11 mouse cellular contexts compared by ENCODE assay signal in the genomic region with DNA sequence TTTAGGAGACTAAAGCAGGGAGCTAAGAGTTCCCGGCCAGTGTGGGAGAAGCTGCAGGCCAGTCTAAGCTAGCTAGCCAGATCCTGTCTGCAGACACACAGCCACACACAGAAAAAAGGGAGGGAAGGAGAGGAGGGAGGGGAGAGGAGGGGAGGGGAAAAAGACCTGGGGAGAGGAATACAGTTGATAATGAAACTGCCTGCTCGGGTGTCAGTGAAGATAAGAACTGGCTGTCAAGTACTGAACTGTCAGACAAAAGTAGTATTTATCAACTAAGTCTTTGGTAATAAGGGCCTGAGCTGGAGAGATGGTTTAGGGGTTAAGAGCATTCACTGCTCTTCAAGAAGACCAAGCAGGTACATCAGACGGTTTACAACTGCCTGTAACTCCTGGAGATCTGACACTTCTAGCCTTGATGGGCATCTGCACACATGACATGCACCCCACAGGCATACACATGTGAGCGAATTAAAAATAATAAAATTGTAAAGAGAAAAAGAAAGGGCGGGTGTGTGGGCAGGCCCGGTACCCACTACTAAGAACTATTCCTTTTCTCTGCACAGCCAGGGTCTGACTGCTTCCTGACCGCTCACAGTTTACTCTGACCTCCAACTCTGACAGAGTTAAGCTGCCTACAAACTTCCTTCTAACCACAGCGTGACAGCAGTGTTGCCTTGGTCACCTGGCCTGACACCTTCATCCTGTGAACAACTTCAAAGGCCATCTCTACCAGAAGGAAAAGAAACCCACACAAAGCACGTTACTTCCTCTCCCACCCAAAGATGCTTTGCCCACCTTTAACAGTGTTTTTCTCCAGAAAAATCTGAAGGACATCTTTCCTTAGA. TPM values are rescaled to one million over a fixed set of nuclear protein-coding genes. Genes with fewer than 3 reads are reported as not detected.
DNase-seq lines count a peak whose midpoint lies in the region; ATAC-seq and TF ChIP-seq lines count a peak whose summit lies in the region.
"Had no signal": no experiment of that assay in that cellular context is flagged by ENCODE, and none has a peak within 500 bp of the region (broad histone marks: within the 10 kb centered on the region; RNA-seq: fewer than 3 reads in every experiment).

No protein-coding gene starts in this region.

- no peak for ATAC-seq in heart, embryonic 16.5 days (replicated peaks; ENCODE audit: extremely low read depth, insufficient read depth, low FRiP score)
- peak; percentile 45; the same call in 1 of the 2 replicates for ATAC-seq in stomach, embryonic 15.5 days (ENCODE audit: insufficient read depth, low FRiP score, low read depth)
- no peak for ATAC-seq in stomach, postnatal 0 days (ENCODE audit: low FRiP score, low TSS enrichment)
- ATAC-seq in intestine, embryonic 16.5 days, result 0 out of 2 replicates have a peak, but pooled peaks have one; percentile 11

- H3K4me1 ChIP-seq in heart, embryonic 16.5 days (ENCODE audit: control insufficient read depth, insufficient read depth, low read length), result peaks cover 46% of the 10 kb centered on the region
- H3K4me1 ChIP-seq in stomach, embryonic 15.5 days, result peaks cover 32% of the 10 kb centered on the region
- no peaks in the 10 kb centered on the region; the same call in 1 of the 2 replicates for H3K4me1 ChIP-seq in stomach, postnatal 0 days (replicated peaks; ENCODE audit: control insufficient read depth, insufficient read depth)
- H3K4me1 ChIP-seq in intestine, embryonic 16.5 days (ENCODE audit: control insufficient read depth, insufficient read depth, low read length), result peaks cover 40% of the 10 kb centered on the region
- H3K4me1 ChIP-seq in small intestine, adult 2 months (ENCODE audit: control insufficient read depth, insufficient read depth, insufficient read length, low read length), result peaks cover 20% of the 10 kb centered on the region

- H3K9ac ChIP-seq in heart, embryonic 16.5 days (ENCODE audit: low read length), result peak overlapping the region; percentile 58
- H3K9ac ChIP-seq in stomach, embryonic 15.5 days, result no peak overlapping the region
- no peak overlapping the region for H3K9ac ChIP-seq in stomach, postnatal 0 days (ENCODE audit: low read length)
- peak overlapping the region; percentile 5; the same call in 1 of the 2 replicates for H3K9ac ChIP-seq in intestine, embryonic 16.5 days (ENCODE audit: low read depth, low read length)

- TF ChIP-seq EP300 in stomach, postnatal 0 days (optimal IDR thresholded peaks at IDR 0.05), result no peak

- TF ChIP-seq POLR2A in small intestine, adult 2 months (IDR thresholded peaks at IDR 0.05; ENCODE audit: low read depth, low read length), result no peak

- WGBS in heart, embryonic 16.5 days, result 47% methylated on average over 9 of the region's 9 CpGs
- WGBS in stomach, embryonic 15.5 days, result 56% methylated on average over 9 of the region's 9 CpGs
- 63% methylated on average over 9 of the region's 9 CpGs for WGBS in stomach, postnatal 0 days
- 62% methylated on average over 9 of the region's 9 CpGs for WGBS in intestine, embryonic 16.5 days
- WGBS in small intestine, adult 2 months, result 18% methylated on average over 9 of the region's 9 CpGs

- H3K27ac ChIP-seq in heart, embryonic 16.5 days (ENCODE audit: low read length), result peak overlapping the region; percentile 47
- H3K27ac ChIP-seq in stomach, embryonic 15.5 days, result 0 out of 2 replicates have a peak overlapping the region, but pooled peaks have one; percentile 41
- no peak overlapping the region for H3K27ac ChIP-seq in stomach, postnatal 0 days (replicated peaks)
- peak overlapping the region; percentile 43; the same call in 1 of the 2 replicates for H3K27ac ChIP-seq in intestine, embryonic 16.5 days (ENCODE audit: low read length)
- peak overlapping the region; percentile 94 for H3K27ac ChIP-seq in small intestine, adult 2 months (ENCODE audit: insufficient read depth, low read depth, low read length)
- H3K27ac ChIP-seq: forebrain, embryonic 12.5 days had no signal

- no peak overlapping the region for H3K4me3 ChIP-seq in heart, embryonic 16.5 days (ENCODE audit: low read length)
- H3K4me3 ChIP-seq in stomach, embryonic 15.5 days (replicated peaks), result no peak overlapping the region
- H3K4me3 ChIP-seq in stomach, postnatal 0 days (ENCODE audit: low read depth, low read length), result no peak overlapping the region
- no peak overlapping the region for H3K4me3 ChIP-seq in intestine, embryonic 16.5 days (ENCODE audit: low read length)
- peak overlapping the region; percentile 19; the same call in 1 of the 2 replicates for H3K4me3 ChIP-seq in small intestine, adult 2 months (ENCODE audit: low read depth, low read length)

- no peaks in the 10 kb centered on the region for H3K9me3 ChIP-seq in heart, embryonic 16.5 days (replicated peaks; ENCODE audit: control insufficient read depth, low read length)
- H3K9me3 ChIP-seq in stomach, embryonic 15.5 days, result no peaks in the 10 kb centered on the region
- H3K9me3 ChIP-seq in stomach, postnatal 0 days (ENCODE audit: control insufficient read depth, low read length), result no peaks in the 10 kb centered on the region
- no peaks in the 10 kb centered on the region for H3K9me3 ChIP-seq in intestine, embryonic 16.5 days (ENCODE audit: control insufficient read depth, low read length)
- H3K9me3 ChIP-seq: forebrain, embryonic 12.5 days had no signal

- H3K36me3 ChIP-seq in heart, embryonic 16.5 days (ENCODE audit: control insufficient read depth, insufficient read depth), result no peaks in the 10 kb centered on the region
- H3K36me3 ChIP-seq in stomach, embryonic 15.5 days, result no peaks in the 10 kb centered on the region
- no peaks in the 10 kb centered on the region for H3K36me3 ChIP-seq in stomach, postnatal 0 days (ENCODE audit: control insufficient read depth, insufficient read depth, low read length)
- no peaks in the 10 kb centered on the region for H3K36me3 ChIP-seq in intestine, embryonic 16.5 days (ENCODE audit: control insufficient read depth, insufficient read depth, low read length)
- 0 out of 2 replicates have a peak, but pooled peaks cover 4% of the 10 kb centered on the region for H3K36me3 ChIP-seq in small intestine, adult 2 months (ENCODE audit: control insufficient read depth, insufficient read depth, low read length)
- H3K36me3 ChIP-seq: forebrain, embryonic 12.5 days had no signal

- DNase-seq in heart, postnatal 4 days, result no peak
- DNase-seq in stomach, postnatal 0 days (ENCODE audit: low spot score), result no peak
- no peak for DNase-seq in left cerebral cortex, adult 11 months (ENCODE audit: low spot score)
- DNase-seq in layer of hippocampus, adult 9-10 months (ENCODE audit: low spot score), result no peak
- DNase-seq: lung, postnatal 14 days had no signal

- peak overlapping the region; percentile 31 for H3K4me2 ChIP-seq in heart, embryonic 16.5 days (ENCODE audit: low read depth, low read length)
- H3K4me2 ChIP-seq in stomach, embryonic 15.5 days, result no peak overlapping the region
- H3K4me2 ChIP-seq in stomach, postnatal 0 days (replicated peaks; ENCODE audit: low read depth), result no peak overlapping the region
- H3K4me2 ChIP-seq in intestine, embryonic 16.5 days (ENCODE audit: low read depth, low read length), result peak overlapping the region; percentile 6; the same call in 1 of the 2 replicates
- H3K4me2 ChIP-seq: forebrain, embryonic 12.5 days had no signal

- TF ChIP-seq CTCF in stomach, postnatal 0 days (IDR thresholded peaks at IDR 0.05; ENCODE audit: low read depth), result no peak
- TF ChIP-seq CTCF in small intestine, adult 2 months (IDR thresholded peaks at IDR 0.05; ENCODE audit: extremely low read depth, insufficient read length, insufficient replicate concordance, low read depth, low read length), result no peak

- H3K27me3 ChIP-seq in heart, embryonic 16.5 days (ENCODE audit: control insufficient read depth, insufficient read depth, low read length), result peaks cover 3% of the 10 kb centered on the region
- H3K27me3 ChIP-seq in stomach, embryonic 15.5 days (replicated peaks), result 0 out of 2 replicates have a peak, but pooled peaks cover 4% of the 10 kb centered on the region
- no peaks in the 10 kb centered on the region for H3K27me3 ChIP-seq in stomach, postnatal 0 days (ENCODE audit: control insufficient read depth, insufficient read depth, low read length)
- no peaks in the 10 kb centered on the region for H3K27me3 ChIP-seq in intestine, embryonic 16.5 days (replicated peaks; ENCODE audit: control insufficient read depth, insufficient read depth, low read length)
- H3K27me3 ChIP-seq in small intestine, adult 2 months (ENCODE audit: control insufficient read depth, insufficient read depth, low read length), result no peaks in the 10 kb centered on the region

RNA-seq across cellular contexts. Expression of a gene that starts 1.8 kb away (rescaled TPM):
- polyA plus RNA-seq in heart, embryonic 16.5 days (2015; fragmentation: Nextera tagmentation; extraction: Ambion mirVana), result not detected in 2 replicates
- total RNA-seq in heart, postnatal 4 days (2021), result not detected
- 0.05 and 0.12 TPM in 2 replicates for polyA plus RNA-seq in stomach, embryonic 15.5 days (2015; fragmentation: Nextera tagmentation; extraction: Ambion mirVana)
- 0.11 and 0.15 TPM in 2 replicates for polyA plus RNA-seq in stomach, postnatal 0 days (2015; fragmentation: Nextera tagmentation; extraction: Ambion mirVana)
- 0.11 and 0.18 TPM in 2 replicates for polyA plus RNA-seq in intestine, embryonic 16.5 days (2015; fragmentation: Nextera tagmentation; extraction: Ambion mirVana)
- 0.13 and 0.20 TPM in 2 replicates for polyA plus RNA-seq in small intestine, adult 2 months (2012; rRNA removed)
- total RNA-seq: ES-E14 had no signal

RNA-seq across cellular contexts. Expression of a gene that starts 4.7 kb away (rescaled TPM):
- 15.3 and 18.6 TPM in 2 replicates for polyA plus RNA-seq in heart, embryonic 16.5 days (2015; fragmentation: Nextera tagmentation; extraction: Ambion mirVana)
- 10 to 100 TPM; 40.4 to 43.9 TPM for total RNA-seq in heart, postnatal 4 days (2021)
- 24.0 and 25.8 TPM in 2 replicates for polyA plus RNA-seq in stomach, embryonic 15.5 days (2015; fragmentation: Nextera tagmentation; extraction: Ambion mirVana)
- polyA plus RNA-seq in stomach, postnatal 0 days (2015; fragmentation: Nextera tagmentation; extraction: Ambion mirVana), result 12.2 and 15.8 TPM in 2 replicates
- polyA plus RNA-seq in intestine, embryonic 16.5 days (2015; fragmentation: Nextera tagmentation; extraction: Ambion mirVana), result 40.7 and 47.2 TPM in 2 replicates
- polyA plus RNA-seq in small intestine, adult 2 months (2012; rRNA removed), result 39.4 and 138 TPM in 2 replicates

RNA-seq across cellular contexts. Expression of a gene that starts 48.7 kb away (rescaled TPM):
- 15.3 and 15.5 TPM in 2 replicates for polyA plus RNA-seq in heart, embryonic 16.5 days (2015; fragmentation: Nextera tagmentation; extraction: Ambion mirVana)
- 10 to 100 TPM; 15.3 to 15.8 TPM for total RNA-seq in heart, postnatal 4 days (2021)
- 25.5 and 30.3 TPM in 2 replicates for polyA plus RNA-seq in stomach, embryonic 15.5 days (2015; fragmentation: Nextera tagmentation; extraction: Ambion mirVana)
- 9.8 and 10.9 TPM in 2 replicates for polyA plus RNA-seq in stomach, postnatal 0 days (2015; fragmentation: Nextera tagmentation; extraction: Ambion mirVana)
- 31.3 and 33.7 TPM in 2 replicates for polyA plus RNA-seq in intestine, embryonic 16.5 days (2015; fragmentation: Nextera tagmentation; extraction: Ambion mirVana)
- 16.3 and 26.1 TPM in 2 replicates for polyA plus RNA-seq in small intestine, adult 2 months (2012; rRNA removed)

RNA-seq across cellular contexts. Expression of a gene that starts 55.8 kb away (rescaled TPM):
- not detected in 2 replicates for polyA plus RNA-seq in heart, embryonic 16.5 days (2015; fragmentation: Nextera tagmentation; extraction: Ambion mirVana)
- not detected for total RNA-seq in heart, postnatal 4 days (2021)
- polyA plus RNA-seq in stomach, embryonic 15.5 days (2015; fragmentation: Nextera tagmentation; extraction: Ambion mirVana), result not detected in 2 replicates
- not detected in 2 replicates for polyA plus RNA-seq in stomach, postnatal 0 days (2015; fragmentation: Nextera tagmentation; extraction: Ambion mirVana)
- not detected in 2 replicates for polyA plus RNA-seq in intestine, embryonic 16.5 days (2015; fragmentation: Nextera tagmentation; extraction: Ambion mirVana)
- not detected in 2 replicates for polyA plus RNA-seq in small intestine, adult 2 months (2012; rRNA removed)
- total RNA-seq: ES-E14 had no signal
- polyA plus RNA-seq: forebrain, embryonic 12.5 days had no signal

Comparison
In these comparisons a context has a peak if more than half of its experiments do, and no peak if none do; other contexts are left out.
1. ATAC-seq: peak in stomach, embryonic 15.5 days (single experiment) and intestine, embryonic 16.5 days (single experiment); none in heart, embryonic 16.5 days (single experiment) and stomach, postnatal 0 days (single experiment).
2. H3K4me2 ChIP-seq: peak in heart, embryonic 16.5 days (single experiment) and intestine, embryonic 16.5 days (single experiment); none in stomach, embryonic 15.5 days (single experiment) and stomach, postnatal 0 days (single experiment).
3. H3K9ac ChIP-seq: peak in heart, embryonic 16.5 days (single experiment) and intestine, embryonic 16.5 days (single experiment); none in stomach, embryonic 15.5 days (single experiment) and stomach, postnatal 0 days (single experiment).